Mouse (Mus musculus): ENCODE measurements around the gene Gm10058.
"Not testable (repeated sequence)": the region's sequence is repeated elsewhere in the genome, so short reads cannot be mapped to it uniquely, and the experiment has no call there.

Gene Gm10058

DNA sequence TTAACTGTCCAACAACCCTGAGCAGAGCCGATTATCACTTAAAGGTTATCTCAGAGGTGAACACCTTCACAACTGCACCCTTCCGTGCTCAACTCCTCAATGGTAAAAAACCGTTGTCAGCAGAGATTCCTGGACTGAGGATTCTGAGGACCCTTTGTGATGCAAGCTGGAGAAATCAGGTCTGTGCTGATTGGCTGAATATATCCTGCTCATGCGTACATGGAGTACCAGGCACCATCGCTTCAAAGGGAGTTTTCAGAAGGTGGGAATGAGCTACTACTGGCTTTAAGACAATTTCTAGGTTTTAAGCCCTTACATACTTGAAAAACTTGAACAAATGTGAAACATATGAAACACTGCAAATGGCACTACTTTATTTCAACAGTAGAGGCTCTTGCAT is at the start of gene Gm10058:
Gm10058 (minus strand) TSS at position 101 of the 400 bp plus-strand sequence.
- DNase-seq (ENCODE audit: low spot score) = not testable (repeated sequence)
